Mouse (Mus musculus): ENCODE data around the gene Lbr. TPM values are rescaled to one million over a fixed set of nuclear protein-coding genes. Genes with fewer than 3 reads are reported as not detected.

The Lbr gene
- polyA plus RNA-seq, 2 experiments, result 45.0 to 112 TPM

DNA sequence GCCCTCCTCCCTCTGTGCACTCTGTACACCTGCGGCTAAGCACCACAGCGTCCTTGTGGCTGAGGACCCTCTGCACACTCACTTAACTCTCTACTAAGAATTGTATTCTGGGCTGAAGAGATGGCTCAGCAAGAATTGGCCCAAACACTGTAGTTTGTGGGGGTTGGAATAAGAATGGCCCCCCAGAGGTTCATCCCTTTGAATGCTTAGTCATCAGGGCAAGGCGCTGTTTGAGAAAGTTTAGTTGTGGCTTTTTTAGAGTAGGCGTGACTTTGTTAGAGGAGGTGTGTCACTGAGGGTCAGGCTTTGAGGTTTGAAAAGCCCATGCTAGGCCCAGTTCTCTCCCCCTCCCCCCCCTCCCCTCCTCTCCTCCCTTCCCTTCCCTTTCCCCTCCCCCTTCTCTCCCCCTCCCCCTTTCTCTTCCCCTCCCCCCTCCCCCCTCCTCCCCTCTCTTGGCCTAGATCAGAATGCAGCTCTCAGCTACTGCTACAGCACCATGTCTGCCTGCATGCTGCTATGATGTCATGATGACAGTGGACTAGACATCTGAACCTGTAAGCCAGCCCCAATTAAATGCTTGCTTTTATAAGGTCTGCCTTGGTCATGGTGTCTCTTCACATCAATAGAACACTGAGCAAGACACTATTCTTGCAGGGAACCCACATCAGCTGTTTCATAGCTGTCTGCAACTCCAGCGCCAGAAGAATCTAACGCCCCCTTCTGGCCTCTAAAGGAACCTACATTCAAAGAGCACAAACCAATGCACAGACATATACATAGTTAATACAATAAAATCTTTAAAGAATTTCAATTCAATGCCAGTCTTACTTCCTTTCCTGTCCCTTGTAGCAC lies 23.8 kb upstream of the Lbr start:
- Histone ChIP-seq H3K4me3 (replicated peaks; ENCODE audit: low read length) (no peak overlapping the region), H3K27me3 (ENCODE audit: control insufficient read depth, insufficient read depth, low read length) (no peaks in the 10 kb centered on the region), H3K4me2 (replicated peaks; ENCODE audit: low read depth, low read length, severe bottlenecking) (no peak overlapping the region), H3K9me3 (ENCODE audit: control insufficient read depth, low read length) (no peaks in the 10 kb centered on the region), H3K36me3 (ENCODE audit: control insufficient read depth, insufficient read depth, low read length) (no peaks in the 10 kb centered on the region), H3K27ac (replicated peaks; ENCODE audit: low read depth, low read length) (no peak overlapping the region), H3K4me1 (ENCODE audit: control insufficient read depth, insufficient read depth, low read length) (peaks cover 5% of the 10 kb centered on the region; the same call in 1 of the 2 replicates), H3K9ac (ENCODE audit: low read depth, low read length, severe bottlenecking) (no peak overlapping the region)
- WGBS, result 83% methylated on average over 6 of the region's 6 CpGs
- no peak for TF ChIP-seq POLR2A (IDR thresholded peaks at IDR 0.05; ENCODE audit: borderline replicate concordance, extremely low read depth, insufficient read depth, insufficient read length)
- ATAC-seq (ENCODE audit: low FRiP score, low read depth), result no peak
- DNase-seq (ENCODE audit: low spot score), result no peak

DNA sequence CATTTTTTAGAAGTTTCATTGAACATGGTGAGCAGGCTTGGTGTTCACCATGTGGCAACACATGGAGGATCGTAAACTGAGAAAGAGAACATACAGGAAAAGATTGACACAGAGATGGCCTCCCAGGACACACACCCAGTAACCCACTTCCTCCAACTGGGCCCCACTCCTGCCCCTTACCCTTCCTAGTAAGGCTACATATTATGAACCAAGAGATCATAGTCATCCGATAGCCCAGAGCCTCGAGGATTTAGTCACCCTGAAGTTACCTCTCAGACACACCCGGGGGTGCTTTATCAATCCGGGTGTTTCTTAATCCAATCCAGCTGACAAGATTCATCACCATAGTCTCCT lies 23.0 kb upstream of the Lbr start:
- 63% methylated on average over 5 of the region's 5 CpGs for WGBS
- Histone ChIP-seq H3K9ac (ENCODE audit: low read depth, low read length, severe bottlenecking) (no peak overlapping the region), H3K4me1 (ENCODE audit: control insufficient read depth, insufficient read depth, low read length) (peaks cover 5% of the 10 kb centered on the region; the same call in 1 of the 2 replicates), H3K9me3 (ENCODE audit: control insufficient read depth, low read length) (no peaks in the 10 kb centered on the region), H3K27ac (replicated peaks; ENCODE audit: low read depth, low read length) (no peak overlapping the region), H3K4me3 (replicated peaks; ENCODE audit: low read length) (no peak overlapping the region), H3K4me2 (replicated peaks; ENCODE audit: low read depth, low read length, severe bottlenecking) (no peak overlapping the region), H3K36me3 (ENCODE audit: control insufficient read depth, insufficient read depth, low read length) (no peaks in the 10 kb centered on the region), H3K27me3 (ENCODE audit: control insufficient read depth, insufficient read depth, low read length) (no peaks in the 10 kb centered on the region)
- DNase-seq (ENCODE audit: low spot score) (no peak), ATAC-seq (ENCODE audit: low FRiP score, low read depth) (no peak)
- no peak for TF ChIP-seq POLR2A (IDR thresholded peaks at IDR 0.05; ENCODE audit: borderline replicate concordance, extremely low read depth, insufficient read depth, insufficient read length)

DNA sequence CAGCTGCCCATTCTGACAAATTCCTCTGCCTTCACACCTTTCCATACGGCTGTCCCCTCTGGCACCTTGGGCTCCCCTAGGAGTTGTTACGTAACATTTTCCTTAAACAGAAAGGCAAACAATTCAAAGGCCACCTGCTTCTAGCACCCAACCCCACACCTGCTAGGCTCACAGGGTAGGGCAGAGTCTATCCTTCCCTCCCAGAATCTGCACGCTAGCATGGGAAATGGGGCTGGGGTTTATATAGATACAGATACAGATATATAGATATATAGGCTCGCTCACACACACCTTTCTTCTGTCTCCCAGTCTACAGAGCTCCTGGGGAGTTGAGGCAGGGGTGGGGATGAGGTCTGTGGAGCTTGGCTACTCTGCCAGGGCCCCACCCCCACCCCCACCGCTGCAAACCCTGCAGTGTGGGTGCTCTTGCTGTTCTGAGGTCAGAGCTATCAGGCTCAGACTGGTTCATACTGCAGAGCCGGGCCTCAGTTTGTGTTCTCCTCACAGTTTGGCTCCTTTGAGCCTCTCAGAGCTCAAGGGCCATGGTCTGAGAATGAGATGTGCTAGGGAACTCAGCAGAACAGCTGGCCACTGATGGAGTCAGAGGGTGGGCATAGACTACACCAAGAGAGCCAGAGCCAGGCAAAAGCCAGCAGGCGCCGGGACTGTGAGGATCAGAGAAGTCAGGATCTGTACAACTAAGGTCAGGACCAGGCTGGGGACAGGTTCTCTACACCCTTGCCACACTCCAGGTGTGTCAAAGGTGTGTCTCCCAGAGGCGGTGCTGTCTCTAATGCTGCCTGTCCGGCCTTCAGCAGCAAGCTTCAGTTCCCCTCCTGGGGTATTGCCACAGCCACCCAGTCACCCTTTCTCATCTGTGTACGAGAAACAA lies 22.4 kb upstream of the Lbr start:
- TF ChIP-seq POLR2A (IDR thresholded peaks at IDR 0.05; ENCODE audit: borderline replicate concordance, extremely low read depth, insufficient read depth, insufficient read length), result no peak
- DNase-seq (ENCODE audit: low spot score), result no peak
- Histone ChIP-seq H3K4me2 (replicated peaks; ENCODE audit: low read depth, low read length, severe bottlenecking) (no peak overlapping the region), H3K27me3 (ENCODE audit: control insufficient read depth, insufficient read depth, low read length) (no peaks in the 10 kb centered on the region), H3K4me1 (ENCODE audit: control insufficient read depth, insufficient read depth, low read length) (peaks cover 5% of the 10 kb centered on the region; the same call in 1 of the 2 replicates), H3K4me3 (replicated peaks; ENCODE audit: low read length) (no peak overlapping the region), H3K9ac (ENCODE audit: low read depth, low read length, severe bottlenecking) (no peak overlapping the region), H3K27ac (replicated peaks; ENCODE audit: low read depth, low read length) (no peak overlapping the region), H3K9me3 (ENCODE audit: control insufficient read depth, low read length) (no peaks in the 10 kb centered on the region), H3K36me3 (ENCODE audit: control insufficient read depth, insufficient read depth, low read length) (no peaks in the 10 kb centered on the region)
- no peak for ATAC-seq (ENCODE audit: low FRiP score, low read depth)
- 68% methylated on average over 11 of the region's 11 CpGs for WGBS

DNA sequence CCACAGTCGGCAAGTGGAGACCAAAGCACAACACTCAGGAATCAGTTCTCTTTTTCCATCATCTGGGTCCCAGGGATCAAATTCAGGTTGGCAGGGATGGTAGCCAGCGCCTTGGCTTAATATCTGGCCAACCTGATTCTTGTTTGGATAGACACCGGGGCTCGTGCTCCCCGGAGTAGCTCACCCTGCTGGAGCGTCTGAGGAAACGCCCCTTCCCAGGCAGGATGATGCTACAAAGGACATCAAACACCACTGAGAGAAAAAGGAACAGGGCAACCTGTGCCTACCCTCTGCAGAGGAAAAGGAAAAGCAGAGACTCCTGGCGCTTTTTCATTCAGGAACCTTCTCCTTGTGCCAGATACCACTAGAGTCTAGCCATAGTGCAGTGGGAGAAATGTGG lies 20.6 kb upstream of the Lbr start:
- ATAC-seq (ENCODE audit: low FRiP score, low read depth) (no peak), DNase-seq (ENCODE audit: low spot score) (no peak)
- no peaks in the 10 kb centered on the region for H3K27me3 ChIP-seq (ENCODE audit: control insufficient read depth, insufficient read depth, low read length)
- no peak overlapping the region for H3K27ac ChIP-seq (replicated peaks; ENCODE audit: low read depth, low read length)
- H3K36me3 ChIP-seq (ENCODE audit: control insufficient read depth, insufficient read depth, low read length), result no peaks in the 10 kb centered on the region
- H3K4me1 ChIP-seq (ENCODE audit: control insufficient read depth, insufficient read depth, low read length), result peaks cover 5% of the 10 kb centered on the region; the same call in 1 of the 2 replicates
- no peak overlapping the region for H3K4me2 ChIP-seq (replicated peaks; ENCODE audit: low read depth, low read length, severe bottlenecking)
- H3K4me3 ChIP-seq (replicated peaks; ENCODE audit: low read length), result no peak overlapping the region
- 26% methylated on average over 8 of the region's 8 CpGs for WGBS
- no peak overlapping the region for H3K9ac ChIP-seq (ENCODE audit: low read depth, low read length, severe bottlenecking)
- TF ChIP-seq POLR2A (IDR thresholded peaks at IDR 0.05; ENCODE audit: borderline replicate concordance, extremely low read depth, insufficient read depth, insufficient read length), result no peak
- no peaks in the 10 kb centered on the region for H3K9me3 ChIP-seq (ENCODE audit: control insufficient read depth, low read length)

DNA sequence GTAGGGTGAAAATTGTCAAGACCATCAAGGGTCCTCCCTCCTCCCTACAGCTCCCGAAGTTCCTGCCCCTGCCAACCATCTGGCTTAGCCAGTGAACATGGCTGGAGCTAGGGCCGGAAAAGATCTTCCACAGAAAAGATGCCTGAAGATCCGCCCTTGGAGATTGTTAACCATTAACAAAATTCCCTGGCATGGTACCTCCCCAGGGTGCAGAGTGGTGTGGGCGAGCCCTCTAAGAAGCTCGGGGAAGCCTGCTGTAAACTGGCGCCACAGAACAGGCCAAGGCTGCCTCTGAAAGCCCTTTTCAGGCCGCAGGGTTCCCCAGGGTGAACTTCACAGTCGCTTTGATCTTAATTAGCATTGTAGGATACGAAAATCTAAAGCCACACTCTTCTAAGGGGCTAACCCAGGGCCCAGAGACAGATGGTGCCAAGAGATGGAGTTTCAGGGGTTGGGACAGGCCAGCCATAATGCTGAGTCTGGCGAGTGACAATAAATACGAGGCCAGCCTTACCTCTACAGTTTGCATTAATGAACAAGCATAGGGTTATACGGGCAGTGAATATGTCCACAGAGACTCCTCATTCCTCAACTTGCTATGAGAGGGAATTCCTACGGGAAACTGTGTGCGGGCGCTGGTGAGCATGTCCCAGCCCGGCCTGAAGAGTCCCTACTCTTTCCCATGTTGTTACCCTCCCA lies 20.0 kb upstream of the Lbr start:
- ATAC-seq (ENCODE audit: low FRiP score, low read depth), result no peak
- H3K9ac ChIP-seq (ENCODE audit: low read depth, low read length, severe bottlenecking), result no peak overlapping the region
- no peak for DNase-seq (ENCODE audit: low spot score)
- no peaks in the 10 kb centered on the region for H3K27me3 ChIP-seq (ENCODE audit: control insufficient read depth, insufficient read depth, low read length)
- no peaks in the 10 kb centered on the region for H3K9me3 ChIP-seq (ENCODE audit: control insufficient read depth, low read length)
- H3K4me3 ChIP-seq (replicated peaks; ENCODE audit: low read length), result no peak overlapping the region
- H3K4me2 ChIP-seq (replicated peaks; ENCODE audit: low read depth, low read length, severe bottlenecking), result no peak overlapping the region
- TF ChIP-seq POLR2A (IDR thresholded peaks at IDR 0.05; ENCODE audit: borderline replicate concordance, extremely low read depth, insufficient read depth, insufficient read length), result no peak
- no peak overlapping the region for H3K27ac ChIP-seq (replicated peaks; ENCODE audit: low read depth, low read length)
- 39% methylated on average over 16 of the region's 16 CpGs for WGBS
- no peaks in the 10 kb centered on the region for H3K36me3 ChIP-seq (ENCODE audit: control insufficient read depth, insufficient read depth, low read length)
- peaks cover 5% of the 10 kb centered on the region; the same call in 1 of the 2 replicates for H3K4me1 ChIP-seq (ENCODE audit: control insufficient read depth, insufficient read depth, low read length)

All from limb, embryonic 14.5 days (tissue).